8 mouse cellular contexts compared by ENCODE assay signal in genomic region chr11:120721124-120722066, GRCm38 (mm10). TPM values are rescaled to one million over a fixed set of nuclear protein-coding genes. Genes with fewer than 3 reads are reported as not detected.
DNase-seq lines count a peak whose midpoint lies in the region; ATAC-seq lines count a peak whose summit lies in the region.

Gene Rac3 (plus strand): TSS chr11:120721470.

- H3K9ac ChIP-seq in limb, embryonic 13.5 days, result peak within 1 kb of the TSS; percentile 76
- peak within 1 kb of the TSS; percentile 89 for H3K9ac ChIP-seq in midbrain, embryonic 12.5 days (replicated peaks)
- peak within 1 kb of the TSS; percentile 83 for H3K9ac ChIP-seq in stomach, embryonic 16.5 days (ENCODE audit: low read length)

- DNase-seq in left cerebral cortex, adult 18-20 months (ENCODE audit: low spot score in 2 of 2), result peak; percentile 55 to 64
- no peak for DNase-seq in left cerebral cortex, adult 11 months (ENCODE audit: low spot score)
- DNase-seq in cerebellum, adult 9-11 months, result peak; percentile 79
- DNase-seq in gastrocnemius, postnatal 4 days (ENCODE audit: low spot score in 2 of 2), result peak; percentile 64 to 77
- DNase-seq in kidney, adult 11 months, result peak; percentile 56

- no peak within 1 kb of the TSS; the same call in 1 of the 2 replicates for H3K27ac ChIP-seq in limb, embryonic 13.5 days
- H3K27ac ChIP-seq in midbrain, embryonic 12.5 days (replicated peaks), result peak within 1 kb of the TSS; percentile 56
- H3K27ac ChIP-seq in stomach, embryonic 16.5 days (ENCODE audit: low read length), result peak within 1 kb of the TSS; percentile 67

- H3K27me3 ChIP-seq in limb, embryonic 13.5 days, result peaks cover 12% of the 10 kb centered on the region
- H3K27me3 ChIP-seq in midbrain, embryonic 12.5 days, result peaks cover 54% of the 10 kb centered on the region
- H3K27me3 ChIP-seq in stomach, embryonic 16.5 days (ENCODE audit: control insufficient read depth, insufficient read depth, low read length), result no peaks in the 10 kb centered on the region

- peak within 1 kb of the TSS; percentile 99 for H3K4me2 ChIP-seq in limb, embryonic 13.5 days (replicated peaks)
- peak within 1 kb of the TSS; percentile 87 for H3K4me2 ChIP-seq in midbrain, embryonic 12.5 days (replicated peaks)
- peak within 1 kb of the TSS; percentile 98 for H3K4me2 ChIP-seq in stomach, embryonic 16.5 days (ENCODE audit: low read depth, low read length)

- peaks cover 23% of the 10 kb centered on the region for H3K4me1 ChIP-seq in limb, embryonic 13.5 days
- H3K4me1 ChIP-seq in midbrain, embryonic 12.5 days, result peaks cover 27% of the 10 kb centered on the region
- H3K4me1 ChIP-seq in stomach, embryonic 16.5 days (ENCODE audit: control insufficient read depth, insufficient read depth, low read length), result peaks cover 14% of the 10 kb centered on the region

- peaks cover 43% of the 10 kb centered on the region for H3K36me3 ChIP-seq in limb, embryonic 13.5 days
- H3K36me3 ChIP-seq in midbrain, embryonic 12.5 days, result peaks cover 36% of the 10 kb centered on the region
- no peaks in the 10 kb centered on the region; the same call in none of the 2 replicates for H3K36me3 ChIP-seq in stomach, embryonic 16.5 days (ENCODE audit: control insufficient read depth, insufficient read depth, low read length)

- no peaks in the 10 kb centered on the region for H3K9me3 ChIP-seq in limb, embryonic 13.5 days
- no peaks in the 10 kb centered on the region for H3K9me3 ChIP-seq in midbrain, embryonic 12.5 days
- H3K9me3 ChIP-seq in stomach, embryonic 16.5 days (replicated peaks; ENCODE audit: control insufficient read depth, low read length), result no peaks in the 10 kb centered on the region

- under 1% methylated on average over 76 of the region's 90 CpGs for WGBS in limb, embryonic 13.5 days
- WGBS in midbrain, embryonic 12.5 days, result under 1% methylated on average over 86 of the region's 90 CpGs
- under 1% methylated on average over 90 of the region's 90 CpGs for WGBS in stomach, embryonic 16.5 days

- peak; percentile 86 for ATAC-seq in limb, embryonic 13.5 days (ENCODE audit: low FRiP score, low read depth)
- peak; percentile 82 for ATAC-seq in midbrain, embryonic 12.5 days (ENCODE audit: low FRiP score, low read depth)
- peak; percentile 76 for ATAC-seq in stomach, embryonic 16.5 days (ENCODE audit: insufficient read depth, low FRiP score)

- peak within 1 kb of the TSS; percentile 64 for H3K4me3 ChIP-seq in limb, embryonic 13.5 days
- H3K4me3 ChIP-seq in midbrain, embryonic 12.5 days, result peak within 1 kb of the TSS; percentile 71
- H3K4me3 ChIP-seq in stomach, embryonic 16.5 days (replicated peaks; ENCODE audit: low read length), result peak within 1 kb of the TSS; percentile 64

RNA-seq across cellular contexts. Expression of gene Rac3, which starts in this region (rescaled TPM):
- total RNA-seq in left cerebral cortex, adult 18-20 months (2021), result 10 to 100 TPM; 28.9 to 38.6 TPM
- total RNA-seq in gastrocnemius, postnatal 4 days (2021), result 1 to 10 TPM; 2.5 to 4.8 TPM
- polyA plus RNA-seq in limb, embryonic 13.5 days (2015; fragmentation: Nextera tagmentation; extraction: Ambion mirVana), result 66.2 and 70.5 TPM in 2 replicates
- polyA plus RNA-seq in midbrain, embryonic 12.5 days (2016; fragmentation: Nextera tagmentation; extraction: Ambion mirVana), result 70.5 and 74.2 TPM in 2 replicates
- 34.6 and 35.3 TPM in 2 replicates for polyA plus RNA-seq in stomach, embryonic 16.5 days (2015; fragmentation: Nextera tagmentation; extraction: Ambion mirVana)

Comparison
In these comparisons a context has a peak if more than half of its experiments do, and no peak if none do; other contexts are left out.
1. RNA of gene Rac3 (total RNA-seq): 28.9 to 38.6 TPM in left cerebral cortex, adult 18-20 months; 2.5 to 4.8 TPM in gastrocnemius, postnatal 4 days; every median in the first group is over 4 times any median in the second.
2. Peak in every context shown above with its lines, with median percentiles within 50 percentile points of each other: ATAC-seq, H3K4me2 ChIP-seq, H3K4me3 ChIP-seq and H3K9ac ChIP-seq.